Mouse (Mus musculus) erythroblast, embryonic 14.5 days (primary cell): Measurements from ENCODE around the gene Selplg.

ENCODE experiments used
- GATA1 ChIP-seq: IDR thresholded peaks from 2 replicates; pipeline ENCODE4 v1.6.1; 2012; ENCODE audit warnings: low read length, inconsistent platforms, mixed read lengths
- TAL1 ChIP-seq: IDR thresholded peaks from 3 replicates; pipeline ENCODE4 v1.6.1; 2012; ENCODE audit warnings: low read length, inconsistent platforms, mixed read lengths

DNA sequence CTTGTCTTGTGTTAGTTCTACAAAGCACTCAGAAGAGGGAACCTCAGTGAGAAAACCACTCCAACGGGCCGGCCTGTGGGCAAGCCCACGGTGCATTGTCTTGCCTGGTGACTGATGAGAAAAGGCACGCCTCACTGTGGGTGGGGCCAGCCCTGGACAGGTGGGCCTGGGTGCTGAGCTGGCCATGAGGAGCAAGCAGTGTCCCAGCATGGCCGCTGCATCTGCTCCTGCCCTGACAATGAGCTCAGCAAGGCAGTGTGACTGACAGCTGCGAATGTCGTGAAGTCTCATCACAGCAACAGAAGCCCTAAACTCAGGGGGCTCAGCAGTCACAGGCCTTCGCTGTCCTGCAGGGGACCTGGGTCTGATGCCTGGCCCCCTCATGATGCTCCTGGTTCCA is 13.2 kb upstream of the Selplg start:
- TF ChIP-seq GATA1 (no peak), TAL1 (no peak)
